Mouse (Mus musculus) kidney, embryonic 15.5 days (tissue): ENCODE data around the gene Kctd8. TPM values are rescaled to one million over a fixed set of nuclear protein-coding genes. Genes with fewer than 3 reads are reported as not detected.

Source experiments
- ATAC-seq: fragments of 200-750 bp; cut with Nextera tagmentation; replicated peaks from 2 replicates; pipeline ENCODE4 v1.8.0; 2017; ENCODE audit warnings: moderate TSS enrichment; ENCODE audit not compliant: low FRiP score
- H3K27ac ChIP-seq: fragments of 300-500 bp; sonication (generic); 2 replicates; pipeline ENCODE4 v1.5.1; 2015; ENCODE audit warnings: mild to moderate bottlenecking, inconsistent platforms
- H3K27me3 ChIP-seq: fragments of 300-500 bp; sonication (generic); 2 replicates; pipeline ENCODE4 v1.6.1; 2015; ENCODE audit warnings: inconsistent platforms
- H3K36me3 ChIP-seq: fragments of 300-500 bp; sonication (generic); 2 replicates; pipeline ENCODE4 v1.6.1; 2015; ENCODE audit warnings: inconsistent platforms
- H3K4me1 ChIP-seq: fragments of 300-500 bp; sonication (generic); 2 replicates; pipeline ENCODE4 v1.6.1; 2015; ENCODE audit warnings: inconsistent platforms
- H3K4me2 ChIP-seq: fragments of 300-500 bp; sonication (generic); 2 replicates; pipeline ENCODE4 v1.6.1; 2015; ENCODE audit warnings: moderate library complexity, mild to moderate bottlenecking, inconsistent platforms
- H3K4me3 ChIP-seq: fragments of 300-500 bp; sonication (generic); replicated peaks from 2 replicates; pipeline ENCODE4 v1.5.1; 2015; ENCODE audit warnings: mild to moderate bottlenecking, inconsistent platforms
- H3K9ac ChIP-seq: fragments of 300-500 bp; sonication (generic); 2 replicates; pipeline ENCODE4 v1.6.1; 2015; ENCODE audit warnings: mild to moderate bottlenecking, inconsistent platforms
- H3K9me3 ChIP-seq: fragments of 300-500 bp; sonication (generic); replicated peaks from 2 replicates; pipeline ENCODE4 v1.6.1; 2016; ENCODE audit warnings: inconsistent platforms
- WGBS: fragments of 180-500 bp; shearing (Covaris S2); methylation state at CpG from one replicate; pipeline ENCODE4 v1.1.7; 2015; ENCODE audit warnings: mixed read lengths; 5-methylcytosine and 5-hydroxymethylcytosine counted together
- polyA plus RNA-seq: library from polyadenylated mRNA; unstranded; fragments of >200 nt; fragmentation: Nextera tagmentation; extraction: Ambion mirVana; gene quantifications from 2 replicates; pipeline ENCODE4 v1.2.1, GENCODE M21; 2015

Gene Kctd8
- polyA plus RNA-seq, result 0.51 and 0.55 TPM in 2 replicates

DNA sequence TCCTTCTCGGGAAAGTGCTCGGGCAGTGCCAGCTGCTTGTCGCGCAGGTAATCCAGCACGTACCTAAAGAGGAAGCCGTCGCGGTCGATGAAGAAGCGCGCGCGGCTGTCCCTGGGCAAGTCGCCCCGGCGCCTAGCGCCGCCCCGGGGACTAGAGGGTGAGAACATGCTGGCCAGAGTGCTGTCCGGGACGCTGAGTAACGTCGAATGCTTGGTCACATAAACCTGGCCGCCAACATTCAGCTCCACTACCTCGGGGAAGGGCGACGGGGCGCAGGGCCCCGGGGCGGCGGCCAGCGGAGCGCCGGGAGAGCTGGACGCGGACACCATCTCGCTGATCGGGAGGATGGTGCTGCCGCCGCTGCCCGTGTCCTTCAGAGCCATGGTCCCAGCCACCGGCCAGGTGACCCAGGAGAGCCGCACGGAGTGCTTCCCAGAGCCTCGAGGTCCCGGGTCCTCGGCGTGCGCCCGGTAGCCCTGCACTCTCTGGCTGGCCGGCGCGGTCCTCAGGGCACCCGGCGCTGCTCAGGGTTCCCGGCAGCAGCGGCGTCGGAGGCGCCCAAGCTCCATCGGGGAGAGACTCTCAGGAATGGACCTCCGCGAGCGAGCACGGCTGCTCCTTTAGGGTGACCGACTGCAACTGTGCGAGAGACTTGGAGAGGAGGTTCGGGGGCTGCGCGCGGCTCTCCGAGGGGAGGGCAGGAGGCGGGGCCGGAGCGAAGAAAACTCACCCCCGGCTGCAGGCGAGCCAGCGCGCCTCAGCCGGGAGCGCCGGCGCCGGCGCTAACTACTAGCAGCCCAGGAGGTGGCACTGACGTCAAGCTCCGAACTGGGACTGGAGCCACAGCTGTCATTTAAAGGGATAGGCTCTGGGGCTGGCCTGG is at the start of gene Kctd8:
Kctd8 (minus strand) TSS at position 761 of the 883 bp plus-strand sequence.
- no peaks in the 10 kb centered on the region for H3K9me3 ChIP-seq
- H3K9ac ChIP-seq, result peak within 1 kb of the TSS; percentile 46
- no peak within 1 kb of the TSS for H3K27ac ChIP-seq
- H3K27me3 ChIP-seq, result peaks cover 32% of the 10 kb centered on the region
- H3K4me1 ChIP-seq, result peaks cover 18% of the 10 kb centered on the region
- H3K36me3 ChIP-seq, result no peaks in the 10 kb centered on the region
- peak within 1 kb of the TSS; percentile 89 for H3K4me2 ChIP-seq
- peak; percentile 95 for ATAC-seq
- WGBS, result under 1% methylated on average over 85 of the region's 87 CpGs
- H3K4me3 ChIP-seq, result peak within 1 kb of the TSS; percentile 57

DNA sequence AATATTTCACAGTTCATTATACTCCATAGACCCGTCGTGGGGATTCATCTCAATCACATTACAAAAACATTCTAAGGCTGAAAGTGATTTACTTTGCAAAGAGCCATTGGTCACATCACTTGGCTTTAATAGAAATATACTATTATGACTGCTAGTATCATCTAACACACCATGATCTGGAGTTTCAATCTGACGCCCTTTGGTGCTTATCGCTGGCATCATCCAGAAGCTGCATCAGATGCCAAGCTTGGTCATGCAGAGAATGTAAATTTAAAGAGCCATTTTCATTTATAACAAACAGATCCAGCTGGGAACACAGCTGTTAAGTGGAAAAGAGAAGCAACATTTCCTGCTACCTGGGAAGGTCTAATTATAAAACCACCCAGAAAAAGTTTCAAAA is 37.6 kb upstream of the Kctd8 start:
- 78% methylated on average over 4 of the region's 4 CpGs for WGBS
- no peak for ATAC-seq
- H3K4me2 ChIP-seq, result no peak overlapping the region

DNA sequence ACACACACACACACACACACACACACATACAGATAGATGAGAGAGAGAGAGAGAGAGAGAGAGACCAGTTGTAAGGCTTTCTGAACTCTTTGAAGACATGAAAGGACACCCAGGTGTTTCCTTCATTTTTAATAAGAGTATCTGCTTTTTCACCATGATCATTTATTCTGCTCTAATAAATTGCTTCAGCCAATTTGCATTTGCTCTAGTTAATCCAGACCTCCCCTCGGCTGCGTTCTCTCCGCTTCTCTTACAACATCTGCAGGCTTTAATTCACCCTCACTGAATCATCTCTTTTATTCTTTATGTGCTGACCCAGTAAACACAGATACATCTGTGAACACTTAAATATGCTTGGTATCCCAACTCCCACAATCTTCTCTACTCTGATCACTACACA is 9.1 kb upstream of the Kctd8 start:
- Histone ChIP-seq H3K9me3 (no peaks in the 10 kb centered on the region), H3K27me3 (no peaks in the 10 kb centered on the region), H3K4me1 (no peaks in the 10 kb centered on the region), H3K4me2 (no peak overlapping the region), H3K9ac (no peak overlapping the region), H3K27ac (no peak overlapping the region), H3K36me3 (no peaks in the 10 kb centered on the region), H3K4me3 (no peak overlapping the region)
- ATAC-seq, result no peak
- 79% methylated on average over 3 of the region's 3 CpGs for WGBS

More for the DNA sequence above, 37.6 kb upstream of the Kctd8 start:
- no peaks in the 10 kb centered on the region for H3K9me3 ChIP-seq
- H3K9ac ChIP-seq, result no peak overlapping the region
- no peaks in the 10 kb centered on the region for H3K4me1 ChIP-seq
- no peaks in the 10 kb centered on the region for H3K36me3 ChIP-seq
- H3K4me3 ChIP-seq, result no peak overlapping the region
- no peaks in the 10 kb centered on the region for H3K27me3 ChIP-seq
- H3K27ac ChIP-seq, result no peak overlapping the region

DNA sequence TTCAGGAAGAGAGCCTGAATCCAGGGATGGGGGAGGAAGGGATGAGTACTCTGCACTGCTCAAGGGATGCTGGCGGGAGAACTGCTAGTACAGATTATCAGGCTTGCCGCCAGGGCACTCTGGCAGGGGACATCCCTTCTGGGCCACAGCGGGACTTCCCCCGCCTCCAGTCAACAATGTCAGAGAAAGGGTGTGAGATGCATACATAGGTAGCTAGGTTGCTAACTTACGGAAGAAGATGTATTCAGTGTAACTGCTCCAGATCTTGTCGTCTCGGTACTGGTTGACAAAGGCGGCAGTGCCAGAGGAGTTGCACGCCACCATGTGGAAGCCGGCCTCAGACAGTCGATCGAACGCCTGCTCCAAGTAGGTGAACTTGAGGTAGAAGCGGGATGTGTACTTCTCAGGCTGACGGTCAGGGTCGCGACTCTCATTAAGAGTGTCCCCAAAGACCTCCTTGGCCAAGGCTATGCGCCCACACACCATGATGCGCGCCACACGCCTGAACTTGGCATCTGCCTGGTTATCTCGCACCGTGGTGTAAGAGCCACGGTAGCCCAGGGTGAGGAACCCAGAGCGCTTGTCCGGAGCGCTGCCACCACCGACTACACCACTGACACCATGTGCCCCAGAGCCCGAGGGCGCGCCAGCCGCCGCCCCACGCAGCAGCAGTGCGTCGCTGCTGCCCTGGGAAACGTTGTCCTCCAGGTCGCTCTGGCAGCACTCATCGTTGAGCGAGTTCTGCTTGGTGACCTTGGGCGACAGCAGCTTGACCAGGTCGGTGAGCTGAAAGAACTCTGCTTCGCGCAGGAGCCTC is 1.2 kb downstream of the Kctd8 start:
- Histone ChIP-seq H3K27ac (no peak overlapping the region), H3K4me1 (peaks cover 18% of the 10 kb centered on the region), H3K9ac (no peak overlapping the region), H3K4me3 (peak overlapping the region; percentile 57), H3K27me3 (peaks cover 32% of the 10 kb centered on the region), H3K36me3 (no peaks in the 10 kb centered on the region), H3K4me2 (peak overlapping the region; percentile 89), H3K9me3 (no peaks in the 10 kb centered on the region)
- 1% methylated on average over 44 of the region's 44 CpGs for WGBS
- ATAC-seq, result peak; percentile 22

DNA sequence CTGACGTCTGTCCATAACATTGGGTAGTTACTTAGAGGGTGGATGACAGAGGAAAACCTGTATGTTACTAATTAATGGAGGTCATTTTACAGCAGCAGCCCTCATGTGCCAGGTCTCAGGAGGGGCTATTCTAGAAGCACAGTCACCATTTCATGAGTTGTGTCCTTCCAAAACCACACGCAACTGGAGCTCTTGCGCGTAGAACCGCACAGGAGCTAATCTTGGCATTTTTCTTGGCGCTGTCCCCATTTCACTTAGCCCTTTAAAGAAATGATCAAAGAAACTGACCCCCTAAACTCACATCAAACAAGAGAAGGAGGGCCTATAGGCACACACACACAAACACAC is 1.9 kb downstream of the Kctd8 start:
- Histone ChIP-seq H3K9me3 (no peaks in the 10 kb centered on the region), H3K4me1 (peaks cover 18% of the 10 kb centered on the region), H3K36me3 (no peaks in the 10 kb centered on the region), H3K27ac (no peak overlapping the region), H3K27me3 (peaks cover 32% of the 10 kb centered on the region), H3K4me3 (no peak overlapping the region), H3K4me2 (no peak overlapping the region), H3K9ac (no peak overlapping the region)
- whole genome bisulfite sequencing, result 74% methylated on average over 6 of the region's 6 CpGs
- ATAC-seq, result no peak

DNA sequence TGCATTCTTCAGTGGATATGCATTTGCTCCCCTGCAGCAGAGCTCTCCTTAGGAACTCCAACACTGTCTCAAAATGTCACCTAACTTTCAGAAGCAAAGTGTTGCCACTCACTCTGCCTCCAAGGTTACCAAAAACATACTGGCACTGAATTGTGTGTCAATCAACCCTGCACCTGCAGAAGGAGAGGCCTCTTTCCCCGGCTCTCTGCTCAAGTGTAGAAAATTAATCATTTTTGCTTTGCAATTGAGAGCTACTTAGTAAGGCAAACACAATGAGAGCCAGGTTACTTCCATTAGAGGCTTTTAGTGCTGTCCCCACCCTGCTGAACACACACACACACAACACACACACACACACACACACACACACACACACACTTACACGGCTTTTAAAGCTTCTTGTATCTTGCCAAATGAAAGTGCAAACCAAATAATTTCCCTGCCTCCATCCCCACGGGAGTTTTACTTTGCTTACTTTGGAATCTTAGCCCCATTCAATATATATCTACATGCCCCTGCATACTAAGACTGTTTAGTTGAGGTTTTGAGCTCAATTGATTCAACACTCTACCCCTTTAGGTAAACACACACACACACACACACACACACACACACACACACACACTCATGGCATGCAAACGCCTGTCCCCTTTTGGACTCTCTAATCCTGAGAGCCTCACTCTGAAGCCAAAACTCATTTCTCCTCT is 2.4 kb downstream of the Kctd8 start:
- H3K4me3 ChIP-seq, result no peak overlapping the region
- 34% methylated on average over 4 of the region's 4 CpGs for WGBS

DNA sequence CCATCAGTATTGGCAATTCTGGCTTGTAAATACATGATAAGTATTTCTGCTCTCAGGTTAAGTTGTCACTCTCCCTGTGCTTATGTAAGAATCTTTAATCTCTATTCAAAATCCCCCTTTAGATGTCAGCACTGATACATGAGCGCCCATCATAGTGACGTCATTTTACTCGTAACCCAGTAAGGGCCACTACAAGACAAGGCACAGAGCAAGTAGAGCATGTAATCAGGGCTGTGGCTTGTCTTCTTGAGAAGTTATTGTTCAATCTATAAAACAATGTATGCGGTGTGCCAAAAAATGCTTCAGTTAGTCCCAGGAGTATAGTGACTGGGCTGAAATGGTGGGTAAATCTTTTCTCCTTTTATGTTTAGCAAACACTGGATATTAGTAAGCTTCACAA is 13.9 kb downstream of the Kctd8 start:
- H3K27me3 ChIP-seq, result no peaks in the 10 kb centered on the region
- no peak for ATAC-seq
- 79% methylated on average over 4 of the region's 4 CpGs for WGBS
- H3K36me3 ChIP-seq, result no peaks in the 10 kb centered on the region
- no peak overlapping the region for H3K4me3 ChIP-seq
- no peak overlapping the region for H3K4me2 ChIP-seq
- no peaks in the 10 kb centered on the region for H3K9me3 ChIP-seq
- no peak overlapping the region for H3K9ac ChIP-seq
- no peak overlapping the region for H3K27ac ChIP-seq
- H3K4me1 ChIP-seq, result no peaks in the 10 kb centered on the region

More for the DNA sequence above, 2.4 kb downstream of the Kctd8 start:
- H3K4me2 ChIP-seq, result no peak overlapping the region
- H3K9me3 ChIP-seq, result no peaks in the 10 kb centered on the region
- peaks cover 32% of the 10 kb centered on the region for H3K27me3 ChIP-seq
- peaks cover 18% of the 10 kb centered on the region for H3K4me1 ChIP-seq
- H3K36me3 ChIP-seq, result no peaks in the 10 kb centered on the region
- no peak overlapping the region for H3K9ac ChIP-seq
- ATAC-seq, result no peak
- no peak overlapping the region for H3K27ac ChIP-seq

DNA sequence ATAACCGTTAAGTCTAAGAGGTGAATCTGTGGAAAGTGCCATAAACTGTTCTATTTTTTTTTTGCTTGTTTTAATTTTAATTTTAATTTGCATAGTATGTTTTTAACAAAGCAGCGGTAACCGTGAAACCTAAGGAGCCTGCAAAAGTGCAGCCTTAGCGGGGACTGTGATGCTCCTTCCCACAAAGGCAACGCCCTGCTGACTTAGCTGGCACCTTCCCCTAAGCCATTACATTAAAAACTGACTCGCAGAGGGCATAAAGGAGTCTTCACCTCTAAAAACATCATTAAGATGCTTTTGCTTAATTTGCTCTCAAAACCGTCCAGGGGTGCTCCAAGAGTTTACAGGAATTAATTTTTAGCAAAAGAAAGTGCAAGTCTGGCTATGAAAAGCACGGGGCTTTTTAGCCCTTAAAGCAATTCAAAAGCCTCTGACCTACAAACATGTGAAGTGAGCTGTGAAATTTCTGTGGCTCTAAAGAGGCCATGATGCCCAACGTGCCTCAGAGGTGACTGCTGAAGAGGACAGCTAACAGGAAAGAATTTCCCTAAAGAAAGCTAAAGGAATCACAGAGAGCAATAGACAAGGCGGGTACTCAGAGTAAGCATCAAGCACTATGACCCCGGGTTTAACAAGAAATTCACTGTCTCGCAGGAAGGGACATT is 16.8 kb downstream of the Kctd8 start:
- WGBS, result 66% methylated on average over 12 of the region's 12 CpGs
- Histone ChIP-seq H3K4me1 (no peaks in the 10 kb centered on the region), H3K9me3 (no peaks in the 10 kb centered on the region), H3K36me3 (no peaks in the 10 kb centered on the region), H3K4me3 (no peak overlapping the region), H3K4me2 (no peak overlapping the region), H3K27me3 (no peaks in the 10 kb centered on the region), H3K9ac (no peak overlapping the region), H3K27ac (no peak overlapping the region)
- no peak for ATAC-seq

DNA sequence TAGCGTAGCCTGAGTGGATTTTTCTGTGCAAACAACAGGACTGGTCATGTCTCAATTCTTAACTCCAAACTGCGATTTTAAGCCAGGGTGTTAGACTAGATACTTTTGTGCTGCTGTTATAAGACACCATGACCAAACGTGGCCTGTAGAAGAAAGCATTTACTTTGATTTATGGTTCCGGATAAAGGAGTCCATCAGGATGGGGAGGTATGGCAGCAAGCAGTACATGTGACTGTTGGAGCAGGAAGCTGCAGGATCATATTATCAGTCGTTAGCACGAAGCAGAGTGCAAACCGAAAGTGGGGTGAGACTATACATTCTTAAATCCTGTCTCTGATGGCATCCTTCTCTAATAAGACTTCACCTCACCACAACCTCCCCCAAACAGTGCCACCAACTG is 28.9 kb downstream of the Kctd8 start:
- H3K4me1 ChIP-seq, result no peaks in the 10 kb centered on the region
- no peak overlapping the region for H3K27ac ChIP-seq
- peak; percentile 82 for ATAC-seq
- H3K4me2 ChIP-seq, result no peak overlapping the region
- no peaks in the 10 kb centered on the region for H3K36me3 ChIP-seq
- H3K4me3 ChIP-seq, result no peak overlapping the region
- H3K27me3 ChIP-seq, result no peaks in the 10 kb centered on the region
- no peak overlapping the region for H3K9ac ChIP-seq
- 38% methylated on average over 7 of the region's 7 CpGs for WGBS
- H3K9me3 ChIP-seq, result no peaks in the 10 kb centered on the region

DNA sequence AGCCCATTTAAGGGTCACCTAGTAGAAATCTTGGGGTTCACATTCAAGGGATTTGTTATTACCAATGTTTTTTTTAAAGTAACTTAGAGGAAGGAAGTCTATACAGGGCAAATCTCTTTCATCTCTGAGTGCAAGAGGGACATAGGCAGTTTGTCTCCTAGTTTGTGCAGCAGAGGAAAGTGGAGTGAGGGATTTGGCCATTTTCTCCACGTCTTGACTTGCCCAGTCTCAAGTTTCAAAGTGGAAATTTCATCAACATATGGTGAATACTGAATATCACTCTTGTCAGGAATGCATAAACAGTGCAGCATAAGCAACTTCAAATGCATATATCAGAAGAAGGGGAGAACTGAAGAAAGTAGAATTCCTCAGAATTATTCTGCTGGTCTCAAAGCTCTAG is 39.8 kb downstream of the Kctd8 start:
- Histone ChIP-seq H3K4me2 (no peak overlapping the region), H3K9ac (no peak overlapping the region), H3K4me1 (no peaks in the 10 kb centered on the region), H3K36me3 (no peaks in the 10 kb centered on the region), H3K9me3 (no peaks in the 10 kb centered on the region), H3K4me3 (no peak overlapping the region), H3K27me3 (no peaks in the 10 kb centered on the region), H3K27ac (no peak overlapping the region)
- ATAC-seq, result no peak
- 25% methylated on average over 1 of the region's 1 CpGs for WGBS

DNA sequence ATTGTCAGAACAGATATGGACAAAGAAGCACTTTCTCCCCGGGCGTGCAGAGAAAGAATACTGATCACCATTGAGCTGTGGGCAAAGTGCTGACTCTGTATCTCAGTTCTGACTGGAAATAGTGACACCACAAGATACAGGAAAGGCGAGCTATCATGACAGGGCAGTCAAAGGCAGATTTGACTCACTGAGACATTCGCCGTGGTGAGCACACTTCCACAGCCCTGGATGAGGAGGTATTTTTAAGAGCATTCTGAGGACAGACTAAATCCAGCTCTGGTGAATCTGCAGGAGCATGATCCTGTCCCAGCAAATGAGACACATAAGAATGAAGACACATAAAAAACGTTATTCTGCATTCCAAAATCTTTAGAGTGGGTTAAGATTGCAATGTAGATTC is 49.1 kb downstream of the Kctd8 start:
- no peaks in the 10 kb centered on the region for H3K27me3 ChIP-seq
- H3K27ac ChIP-seq, result no peak overlapping the region
- ATAC-seq, result no peak
- no peaks in the 10 kb centered on the region for H3K4me1 ChIP-seq
- no peaks in the 10 kb centered on the region for H3K9me3 ChIP-seq
- 74% methylated on average over 6 of the region's 6 CpGs for WGBS
- H3K4me3 ChIP-seq, result no peak overlapping the region
- no peak overlapping the region for H3K9ac ChIP-seq
- H3K36me3 ChIP-seq, result no peaks in the 10 kb centered on the region
- H3K4me2 ChIP-seq, result no peak overlapping the region
